Mouse (Mus musculus): ENCODE results near the gene Miox.

- TF ChIP-seq POLR2A (IDR thresholded peaks at IDR 0.05; ENCODE audit: low read depth, low read length), result no peak
- TF ChIP-seq CTCF (IDR thresholded peaks at IDR 0.05; ENCODE audit: borderline replicate concordance, insufficient read depth, low read length), result no peak
Measured at GRCm38 (mm10) chr15:89351302-89351701, 17.1 kb downstream of the Miox start.
